Mouse (Mus musculus): ENCODE results near the gene Myh3. TPM values are rescaled to one million over a fixed set of nuclear protein-coding genes. Genes with fewer than 3 reads are reported as not detected.

Myh3 gene
- polyA plus RNA-seq (2012; fragmentation: generic; extraction: Trizol), result 876 TPM

DNA sequence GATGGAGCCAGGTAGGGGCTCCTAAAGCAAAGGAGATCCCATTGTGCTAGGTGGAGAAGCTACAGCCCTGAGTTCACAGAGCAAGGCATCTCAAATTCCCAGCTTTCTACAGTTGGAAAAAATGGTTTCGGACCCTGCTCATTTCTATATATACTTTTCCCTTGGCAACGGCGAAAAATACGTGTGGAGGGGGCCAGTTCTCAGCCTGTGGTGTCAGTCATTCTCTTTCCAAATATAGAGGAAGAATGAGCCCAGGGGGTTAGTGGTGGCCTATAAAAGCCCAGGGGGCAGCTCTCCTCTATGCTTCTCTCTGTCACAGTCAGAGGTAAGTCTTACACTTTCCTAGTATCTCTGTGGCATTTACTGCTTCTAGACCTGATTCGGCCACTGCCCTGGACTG lies at the start of gene Myh3:
Myh3 (plus strand) TSS at position 301 of the 400 bp plus-strand sequence.
- Histone ChIP-seq H3K4me3 (peak within 1 kb of the TSS; percentile 43), H3K36me3 (ENCODE audit: control insufficient read depth, insufficient read depth) (no peaks in the 10 kb centered on the region), H3K4me2 (ENCODE audit: low read depth) (peak within 1 kb of the TSS; percentile 65), H3K79me2 (ENCODE audit: control insufficient read depth, insufficient read depth) (no peaks in the 10 kb centered on the region), H3K27me3 (ENCODE audit: control insufficient read depth, insufficient read depth, insufficient read length) (no peaks in the 10 kb centered on the region), H3ac (ENCODE audit: control insufficient read depth, insufficient read length) (no peak within 1 kb of the TSS)
- TF ChIP-seq MYOD1 (IDR thresholded peaks at IDR 0.05; ENCODE audit: control insufficient read depth in 1 of 3, insufficient read length in 2 of 3, low read depth in 2 of 3) (no peak), POLR2A (IDR thresholded peaks at IDR 0.05; ENCODE audit: insufficient read length, low read depth) (peak; percentile 74), SRF (IDR thresholded peaks at IDR 0.05; ENCODE audit: control insufficient read depth, insufficient read length, low read depth) (peak; percentile 43), POLR2AphosphoS2 (IDR thresholded peaks at IDR 0.05; ENCODE audit: insufficient read length, low read depth) (no peak), USF1 (IDR thresholded peaks at IDR 0.05; ENCODE audit: low read depth) (no peak)

DNA sequence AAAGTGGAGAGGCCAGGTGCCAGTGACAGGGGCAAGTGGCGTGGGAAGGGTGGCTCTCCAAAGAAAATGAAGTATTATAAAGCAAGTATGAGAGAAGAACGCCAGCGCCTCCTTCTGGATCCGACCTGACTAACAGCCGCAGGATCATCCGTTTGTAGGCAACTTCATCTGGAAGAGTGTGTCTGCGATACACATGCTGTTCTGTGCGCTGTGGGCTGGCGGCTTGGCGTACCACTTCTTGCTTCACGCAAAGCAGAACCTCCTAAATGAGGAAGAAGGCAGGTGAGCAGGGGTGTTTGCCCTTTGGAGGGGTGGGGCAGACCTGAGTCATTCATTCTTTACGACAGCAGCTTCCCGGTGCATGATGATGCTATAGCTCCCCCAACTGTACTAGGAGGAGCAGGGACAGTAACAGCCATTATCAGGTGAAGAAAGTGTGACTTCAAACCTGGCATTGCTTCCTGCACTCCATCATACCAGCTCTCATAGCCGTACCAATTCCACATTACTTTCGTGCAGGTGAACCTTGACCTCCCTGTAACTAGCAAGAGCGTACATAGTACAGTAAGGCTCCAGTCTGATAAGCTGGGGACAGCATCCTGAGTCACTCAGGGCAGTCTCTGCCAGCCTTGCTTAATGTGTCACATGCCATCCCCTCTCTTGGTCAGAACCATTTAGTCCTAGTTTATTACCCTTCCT lies 47.0 kb upstream of the Myh3 start:
- H3K4me2 ChIP-seq (ENCODE audit: low read depth), result no peak overlapping the region
- H3K79me2 ChIP-seq (ENCODE audit: control insufficient read depth, insufficient read depth), result no peaks in the 10 kb centered on the region
- H3K27me3 ChIP-seq (ENCODE audit: control insufficient read depth, insufficient read depth, insufficient read length), result no peaks in the 10 kb centered on the region
- no peaks in the 10 kb centered on the region for H3K36me3 ChIP-seq (ENCODE audit: control insufficient read depth, insufficient read depth)
- no peak overlapping the region for H3K4me3 ChIP-seq
- no peak for TF ChIP-seq POLR2AphosphoS2 (IDR thresholded peaks at IDR 0.05; ENCODE audit: insufficient read length, low read depth)
- TF ChIP-seq SRF (IDR thresholded peaks at IDR 0.05; ENCODE audit: control insufficient read depth, insufficient read length, low read depth), result no peak
- no peak for TF ChIP-seq MAX (IDR thresholded peaks at IDR 0.05; ENCODE audit: low read depth)
- no peak for TF ChIP-seq POLR2A (IDR thresholded peaks at IDR 0.05; ENCODE audit: insufficient read length, low read depth)
- no peak for TF ChIP-seq TCF12 (IDR thresholded peaks at IDR 0.05; ENCODE audit: insufficient read depth, poor library complexity, severe bottlenecking)
- TF ChIP-seq MYOG (IDR thresholded peaks at IDR 0.05; ENCODE audit: control insufficient read depth in 1 of 3, insufficient read depth in 1 of 3, insufficient read length in 2 of 3, low read depth in 2 of 3), result no peak
- TF ChIP-seq MYOD1 (IDR thresholded peaks at IDR 0.05; ENCODE audit: control insufficient read depth in 1 of 3, insufficient read length in 2 of 3, low read depth in 2 of 3), result no peak
- TF ChIP-seq USF1 (IDR thresholded peaks at IDR 0.05; ENCODE audit: low read depth), result no peak
- no peak for TF ChIP-seq E2F4 (IDR thresholded peaks at IDR 0.05; ENCODE audit: insufficient read depth)
- no peak for TF ChIP-seq REST (IDR thresholded peaks at IDR 0.05; ENCODE audit: insufficient read depth, insufficient read length)
- TF ChIP-seq CEBPB (IDR thresholded peaks at IDR 0.05; ENCODE audit: insufficient read depth, poor library complexity, severe bottlenecking), result no peak
- no peak overlapping the region for H3ac ChIP-seq (ENCODE audit: control insufficient read depth, insufficient read length)

DNA sequence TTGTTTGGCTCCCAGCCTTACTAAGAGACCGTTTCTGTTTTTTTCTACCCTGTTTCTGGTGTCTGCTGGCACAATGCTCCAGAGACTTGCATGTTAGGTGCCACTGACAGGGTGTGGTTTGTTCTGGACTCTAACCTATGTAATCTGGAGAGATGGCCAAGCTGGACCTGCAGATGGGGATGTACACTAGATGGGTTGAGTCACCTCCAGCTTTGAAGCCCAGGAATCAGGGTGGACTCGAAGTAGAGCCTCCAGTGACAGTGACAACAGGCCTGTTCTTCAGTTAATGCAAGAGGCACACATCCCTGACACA lies 46.5 kb upstream of the Myh3 start:
- no peak overlapping the region for H3K4me2 ChIP-seq (ENCODE audit: low read depth)
- H3K4me3 ChIP-seq, result no peak overlapping the region
- no peaks in the 10 kb centered on the region for H3K27me3 ChIP-seq (ENCODE audit: control insufficient read depth, insufficient read depth, insufficient read length)
- TF ChIP-seq REST (IDR thresholded peaks at IDR 0.05; ENCODE audit: insufficient read depth, insufficient read length) (no peak), POLR2AphosphoS2 (IDR thresholded peaks at IDR 0.05; ENCODE audit: insufficient read length, low read depth) (no peak), MAX (IDR thresholded peaks at IDR 0.05; ENCODE audit: low read depth) (no peak), CEBPB (IDR thresholded peaks at IDR 0.05; ENCODE audit: insufficient read depth, poor library complexity, severe bottlenecking) (no peak), TCF3 (IDR thresholded peaks at IDR 0.05; ENCODE audit: insufficient read length, low read depth) (no peak), USF1 (IDR thresholded peaks at IDR 0.05; ENCODE audit: low read depth) (no peak), MYOD1 (IDR thresholded peaks at IDR 0.05; ENCODE audit: control insufficient read depth in 1 of 3, insufficient read length in 2 of 3, low read depth in 2 of 3) (no peak), E2F4 (IDR thresholded peaks at IDR 0.05; ENCODE audit: insufficient read depth) (no peak), MYOG (IDR thresholded peaks at IDR 0.05; ENCODE audit: control insufficient read depth in 1 of 3, insufficient read depth in 1 of 3, insufficient read length in 2 of 3, low read depth in 2 of 3) (no peak), SRF (IDR thresholded peaks at IDR 0.05; ENCODE audit: control insufficient read depth, insufficient read length, low read depth) (no peak), POLR2A (IDR thresholded peaks at IDR 0.05; ENCODE audit: insufficient read length, low read depth) (no peak), TCF12 (IDR thresholded peaks at IDR 0.05; ENCODE audit: insufficient read depth, poor library complexity, severe bottlenecking) (no peak)
- H3ac ChIP-seq (ENCODE audit: control insufficient read depth, insufficient read length), result no peak overlapping the region
- peaks cover under 1% of the 10 kb centered on the region for H3K36me3 ChIP-seq (ENCODE audit: control insufficient read depth, insufficient read depth)
- H3K79me2 ChIP-seq (ENCODE audit: control insufficient read depth, insufficient read depth), result no peaks in the 10 kb centered on the region

DNA sequence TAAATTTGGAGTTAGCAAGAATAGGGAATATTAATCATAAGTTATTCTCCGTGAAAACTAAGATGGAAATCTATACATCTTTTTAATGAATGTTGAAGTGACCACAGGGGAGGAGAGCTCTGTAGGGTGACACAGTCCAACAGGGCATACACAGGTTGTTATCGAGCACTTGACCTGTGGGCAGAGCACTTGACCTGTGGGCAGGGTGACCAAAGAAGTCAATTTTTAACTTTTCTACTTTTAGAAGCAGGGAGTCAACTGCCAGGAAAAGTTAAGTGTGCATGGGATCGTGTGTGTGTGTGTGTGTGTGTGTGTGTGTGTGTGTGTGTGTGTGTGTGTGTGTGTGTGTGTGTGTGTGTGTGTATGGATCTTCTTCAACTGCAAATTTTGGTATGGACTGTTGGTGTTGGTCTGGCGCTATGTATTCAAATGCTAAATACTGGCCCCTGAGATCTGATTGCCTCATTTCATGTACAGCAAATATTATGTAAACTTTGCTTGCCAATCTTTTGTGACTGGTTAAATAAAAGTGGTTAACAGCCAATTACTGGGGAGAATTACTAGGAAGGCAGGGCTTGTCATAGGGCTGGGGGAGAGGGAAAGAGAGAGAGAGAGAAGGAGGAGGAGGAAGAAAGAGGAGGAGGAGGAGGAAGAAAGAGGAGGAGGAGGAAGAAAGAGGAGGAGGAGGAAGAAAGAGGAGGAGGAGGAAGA lies 43.2 kb upstream of the Myh3 start:
- Histone ChIP-seq H3K27me3 (ENCODE audit: control insufficient read depth, insufficient read depth, insufficient read length) (no peaks in the 10 kb centered on the region), H3K4me3 (no peak overlapping the region), H3K36me3 (ENCODE audit: control insufficient read depth, insufficient read depth) (peaks cover 19% of the 10 kb centered on the region), H3ac (ENCODE audit: control insufficient read depth, insufficient read length) (no peak overlapping the region), H3K4me2 (ENCODE audit: low read depth) (no peak overlapping the region), H3K79me2 (ENCODE audit: control insufficient read depth, insufficient read depth) (no peaks in the 10 kb centered on the region)
- TF ChIP-seq SRF (IDR thresholded peaks at IDR 0.05; ENCODE audit: control insufficient read depth, insufficient read length, low read depth) (no peak), TCF3 (IDR thresholded peaks at IDR 0.05; ENCODE audit: insufficient read length, low read depth) (no peak), REST (IDR thresholded peaks at IDR 0.05; ENCODE audit: insufficient read depth, insufficient read length) (no peak), TCF12 (IDR thresholded peaks at IDR 0.05; ENCODE audit: insufficient read depth, poor library complexity, severe bottlenecking) (no peak), POLR2AphosphoS2 (IDR thresholded peaks at IDR 0.05; ENCODE audit: insufficient read length, low read depth) (no peak), E2F4 (IDR thresholded peaks at IDR 0.05; ENCODE audit: insufficient read depth) (no peak), CEBPB (IDR thresholded peaks at IDR 0.05; ENCODE audit: insufficient read depth, poor library complexity, severe bottlenecking) (no peak), USF1 (IDR thresholded peaks at IDR 0.05; ENCODE audit: low read depth) (no peak), MYOD1 (IDR thresholded peaks at IDR 0.05; ENCODE audit: control insufficient read depth in 1 of 3, insufficient read length in 2 of 3, low read depth in 2 of 3) (no peak), MAX (IDR thresholded peaks at IDR 0.05; ENCODE audit: low read depth) (no peak), POLR2A (IDR thresholded peaks at IDR 0.05; ENCODE audit: insufficient read length, low read depth) (no peak), MYOG (IDR thresholded peaks at IDR 0.05; ENCODE audit: control insufficient read depth in 1 of 3, insufficient read depth in 1 of 3, insufficient read length in 2 of 3, low read depth in 2 of 3) (no peak)

All from myocyte (in vitro differentiated cells).